Mouse (Mus musculus) brain, embryonic 14.5 days (tissue): ENCODE data around the gene 4833439L19Rik. TPM values are rescaled to one million over a fixed set of nuclear protein-coding genes. Genes with fewer than 3 reads are reported as not detected.

ENCODE experiments used
- DNase-seq: peaks from one replicate; pipeline ENCODE4 v3.0.0-alpha.2; 2011; ENCODE audit warnings: low read depth
- CTCF ChIP-seq: fragments of 200-500 bp; IDR thresholded peaks from 2 replicates; pipeline ENCODE4 v1.5.1; 2012; ENCODE audit warnings: inconsistent platforms, mild to moderate bottlenecking, moderate library complexity, borderline replicate concordance; ENCODE audit not compliant: insufficient read depth, insufficient read length; ENCODE audit errors: extremely low read depth
- POLR2A ChIP-seq: fragments of 200-500 bp; IDR thresholded peaks from 2 replicates; pipeline ENCODE4 v1.6.1; 2012; ENCODE audit warnings: mild to moderate bottlenecking, inconsistent platforms, borderline replicate concordance; ENCODE audit not compliant: poor library complexity, insufficient read depth, insufficient read length, severe bottlenecking; ENCODE audit errors: extremely low read depth
- polyA plus RNA-seq: library from polyadenylated mRNA; depleted of rRNA; stranded (reverse); fragments of >200 nt; gene quantifications from 2 replicates; pipeline ENCODE4 v1.2.3, GENCODE M21; 2012

Gene 4833439L19Rik
- polyA plus RNA-seq, 1 experiment, result 172 TPM

DNA sequence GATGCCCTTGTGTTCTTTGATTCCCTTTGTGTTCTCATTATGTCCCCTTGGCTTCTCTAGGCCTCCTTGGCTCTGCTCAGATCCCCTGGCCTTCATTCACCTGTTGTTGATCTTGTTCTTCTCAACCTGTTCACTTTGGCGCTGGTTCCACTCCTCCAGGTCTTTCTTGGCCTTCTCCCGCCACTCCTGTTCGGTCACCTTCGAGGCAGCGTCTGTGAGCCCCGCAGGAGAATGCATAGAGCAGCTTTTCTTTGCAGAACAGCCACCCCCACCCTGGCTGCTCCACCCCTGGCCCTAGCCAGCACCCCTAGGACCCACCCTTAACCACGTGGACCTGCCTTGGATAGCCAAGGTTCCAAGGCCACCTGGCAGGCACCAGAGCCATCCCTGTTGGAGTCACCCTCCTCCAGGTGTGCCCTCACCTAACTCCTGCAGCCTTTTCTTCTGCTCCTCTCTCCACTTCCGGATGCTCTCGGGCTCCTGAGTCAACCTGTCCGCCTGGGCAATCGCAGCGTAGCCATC is 33.4 kb upstream of the 4833439L19Rik start:
- TF ChIP-seq CTCF (no peak), POLR2A (no peak)
- DNase-seq, result no peak

DNA sequence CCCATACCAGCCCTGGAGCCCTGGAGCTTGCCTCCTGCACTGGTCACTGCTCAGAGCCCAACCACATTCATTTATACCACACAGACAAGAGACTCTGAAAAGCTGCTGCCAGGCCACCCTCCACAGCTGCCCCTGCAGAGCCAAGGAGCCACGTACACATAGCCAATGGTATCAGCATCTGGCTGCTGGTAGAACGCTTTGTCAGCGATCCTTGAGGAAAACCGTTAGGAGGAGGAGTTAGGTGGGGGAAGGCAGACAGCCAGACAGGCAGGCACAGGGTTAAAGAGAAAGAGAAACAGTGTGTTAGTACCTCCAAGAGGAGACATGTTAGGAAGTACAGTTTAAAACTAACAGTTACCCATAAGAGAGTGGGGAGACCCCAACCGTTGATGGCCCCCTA is 31.6 kb upstream of the 4833439L19Rik start:
- TF ChIP-seq CTCF (no peak), POLR2A (no peak)
- no peak for DNase-seq

DNA sequence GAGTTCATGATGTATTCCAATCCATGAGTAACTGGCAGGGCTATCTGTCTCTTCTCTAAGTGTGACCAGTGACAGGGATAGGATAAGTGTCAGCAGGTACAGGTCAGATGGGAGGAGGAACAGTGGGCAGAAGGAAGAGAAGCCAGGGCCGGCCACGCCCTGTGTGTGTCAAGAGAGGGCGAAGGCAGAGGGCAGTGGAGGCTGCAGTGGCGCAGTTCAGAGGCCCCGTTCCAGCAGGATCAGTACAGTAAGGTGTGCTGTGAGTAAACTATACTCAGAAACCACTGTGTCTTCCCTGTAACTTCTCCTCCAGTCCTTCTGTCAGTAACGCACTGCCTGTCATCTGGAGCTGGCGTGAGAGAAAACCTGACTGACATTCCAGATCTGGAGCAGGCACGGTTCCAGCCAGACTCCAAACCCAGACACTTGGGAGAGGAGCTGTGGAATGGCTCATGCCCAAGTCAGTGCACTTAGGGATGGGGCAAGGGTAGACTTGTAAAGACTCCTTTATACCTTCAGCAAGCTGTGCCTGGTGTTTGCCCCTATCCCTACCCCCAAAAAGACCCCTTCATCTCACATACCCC is 31.0 kb upstream of the 4833439L19Rik start:
- TF ChIP-seq CTCF (no peak), POLR2A (no peak)
- DNase-seq, result peak; percentile 23

DNA sequence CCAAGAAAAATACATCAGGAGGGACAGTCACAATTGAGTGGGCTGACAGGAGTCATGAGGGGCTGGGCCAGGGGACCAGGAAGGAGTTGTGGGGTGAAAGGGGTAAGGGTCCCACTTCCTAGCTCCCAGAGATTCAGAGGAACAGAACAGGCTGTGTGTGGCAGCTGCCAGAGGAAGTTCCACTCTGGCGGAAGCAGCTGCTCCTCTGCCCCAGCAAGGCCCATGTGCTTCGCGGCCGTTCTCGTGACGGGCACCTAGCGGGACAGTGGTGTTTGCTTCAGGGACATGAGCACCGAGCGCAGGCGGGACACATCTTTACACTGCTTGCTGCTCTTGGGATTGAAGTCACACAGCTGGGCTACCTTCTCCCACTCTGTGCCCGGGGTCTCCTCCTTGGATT is 28.4 kb upstream of the 4833439L19Rik start:
- peak; percentile 14 for DNase-seq
- TF ChIP-seq POLR2A (no peak), CTCF (no peak)

DNA sequence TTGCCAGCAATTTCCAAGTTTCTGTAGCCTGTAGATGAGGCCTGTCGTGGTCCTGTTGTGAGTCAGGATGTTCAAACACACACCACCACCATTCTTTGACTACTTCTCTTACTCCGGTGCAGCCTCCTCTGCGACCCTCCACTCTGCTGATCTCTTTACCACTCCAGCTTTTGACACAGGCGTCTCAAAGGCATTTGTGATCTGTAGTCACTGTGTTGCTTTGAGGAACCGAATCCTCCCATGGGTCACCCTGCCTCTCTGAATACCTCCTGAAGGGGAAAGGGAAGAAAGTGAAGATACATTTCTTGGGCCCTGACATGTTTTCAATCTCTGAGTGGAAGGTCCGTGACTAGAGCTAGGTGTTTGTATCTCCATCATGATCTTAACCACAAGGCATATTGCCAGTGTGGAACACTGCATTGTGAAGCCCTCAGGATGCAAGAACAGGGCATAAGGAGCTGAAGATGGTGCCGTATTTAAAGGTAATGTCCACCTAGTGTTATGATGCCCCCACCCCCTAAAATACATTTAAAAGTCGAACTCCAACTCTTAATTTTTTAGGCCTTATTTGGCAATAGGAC is 26.6 kb upstream of the 4833439L19Rik start:
- no peak for DNase-seq
- no peak for TF ChIP-seq POLR2A
- no peak for TF ChIP-seq CTCF

DNA sequence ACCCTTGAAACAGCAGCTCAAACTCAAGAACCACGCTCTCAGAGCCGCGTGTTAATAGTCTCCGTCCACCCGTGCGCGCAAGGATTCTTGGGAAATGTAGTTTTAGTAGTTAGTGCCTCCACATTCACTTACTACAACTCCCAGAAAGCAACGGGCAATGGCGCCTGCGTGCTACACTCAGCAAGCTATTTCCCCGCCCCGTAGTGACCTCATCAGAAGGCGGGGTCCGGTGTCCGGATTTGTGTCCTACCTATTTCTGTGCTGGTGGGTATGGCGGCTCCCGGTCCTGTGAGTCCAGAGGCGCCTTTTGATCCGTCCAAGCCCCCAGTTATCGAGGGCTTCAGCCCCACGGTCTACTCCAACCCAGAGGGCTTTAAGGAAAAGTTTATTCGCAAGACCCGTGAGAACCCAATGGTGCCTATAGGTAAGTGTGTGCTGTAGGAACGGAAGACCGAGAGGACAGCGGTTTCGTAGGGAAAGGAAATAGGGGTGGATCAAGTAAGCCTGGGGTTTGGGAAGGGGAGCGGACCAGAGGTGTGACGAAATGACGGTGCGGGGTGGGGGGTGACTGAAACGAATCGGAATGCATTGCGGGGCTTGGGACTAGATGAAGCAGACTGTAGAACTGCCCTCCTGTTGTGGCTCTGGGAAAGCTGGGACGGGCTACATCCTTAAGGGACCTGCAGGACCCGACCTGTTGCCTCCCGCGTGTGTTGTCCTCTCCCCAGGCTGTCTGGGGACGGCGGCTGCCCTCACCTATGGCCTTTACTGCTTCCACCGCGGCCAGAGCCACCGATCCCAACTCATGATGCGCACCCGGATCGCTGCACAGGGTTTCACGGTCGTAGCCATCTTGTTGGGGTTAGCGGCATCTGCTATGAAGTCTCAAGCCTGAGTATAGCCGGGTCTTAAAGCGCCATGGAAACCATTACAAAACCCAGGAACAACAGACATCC is 25.0 kb upstream of the 4833439L19Rik start, which contains the start of the genes Nop16 and Higd2a:
TSS of gene Nop16 (minus strand) at position 95 of the 956 bp plus-strand sequence.
TSS of gene Higd2a (plus strand) at position 212 of the 956 bp plus-strand sequence.
- peak; percentile 99 for DNase-seq
- TF ChIP-seq POLR2A, result peak; percentile 33; the same call in 1 of the 2 replicates
- TF ChIP-seq CTCF, result no peak

DNA sequence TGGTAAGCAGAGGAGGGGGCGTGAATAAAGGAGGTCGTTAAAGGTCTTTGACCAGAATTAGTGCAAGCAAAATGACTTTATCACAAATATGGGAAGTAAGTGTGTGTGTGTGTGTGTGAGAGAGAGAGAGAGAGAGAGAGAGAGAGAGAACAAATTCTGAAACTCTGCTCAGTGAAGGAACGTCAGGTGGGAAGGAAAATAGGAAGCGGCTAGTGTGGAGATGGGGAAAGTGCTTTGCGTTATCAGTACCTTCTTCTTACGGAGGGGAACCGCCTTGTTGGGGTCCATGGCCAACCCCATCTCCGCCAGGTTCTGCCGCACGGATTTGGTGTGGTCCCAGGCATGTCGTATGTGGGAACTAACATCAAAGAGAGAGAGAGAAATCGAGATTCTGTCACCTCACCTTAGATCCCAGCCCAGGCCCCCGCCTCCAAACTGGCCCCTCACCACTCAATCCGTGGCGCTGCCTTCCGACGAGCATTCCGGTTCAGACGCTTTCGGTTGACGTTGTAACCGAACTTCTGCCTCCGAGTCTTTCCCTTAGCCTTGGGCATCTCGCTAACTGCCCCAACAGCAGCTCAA is 24.3 kb upstream of the 4833439L19Rik start:
- TF ChIP-seq POLR2A (no peak), CTCF (no peak)
- DNase-seq, result no peak

- DNase-seq, result no peak
- TF ChIP-seq CTCF (no peak), POLR2A (no peak)
Observed at GRCm38 (mm10) chr13:54585831-54586230, 20.6 kb upstream of the 4833439L19Rik start.

DNA sequence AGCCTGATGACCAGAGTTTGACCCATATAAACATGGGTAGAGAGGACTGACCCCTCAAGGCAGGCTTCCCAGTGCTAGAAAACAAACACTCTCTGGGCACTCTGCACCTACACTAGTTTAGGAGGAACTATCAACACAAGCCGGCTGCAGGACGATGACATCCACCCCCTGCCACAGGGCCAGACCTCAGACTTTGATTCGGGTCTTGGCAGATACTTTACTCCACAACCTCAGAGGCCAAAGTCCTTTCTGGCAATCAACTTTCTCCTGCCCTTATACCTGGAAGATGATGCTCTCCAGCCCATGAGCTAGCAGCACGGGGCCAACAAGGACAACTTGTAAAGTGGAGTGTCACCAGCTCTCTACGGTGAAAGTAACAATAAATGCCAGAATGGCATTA is 17.6 kb upstream of the 4833439L19Rik start:
- no peak for DNase-seq
- TF ChIP-seq POLR2A (no peak), CTCF (no peak)

DNA sequence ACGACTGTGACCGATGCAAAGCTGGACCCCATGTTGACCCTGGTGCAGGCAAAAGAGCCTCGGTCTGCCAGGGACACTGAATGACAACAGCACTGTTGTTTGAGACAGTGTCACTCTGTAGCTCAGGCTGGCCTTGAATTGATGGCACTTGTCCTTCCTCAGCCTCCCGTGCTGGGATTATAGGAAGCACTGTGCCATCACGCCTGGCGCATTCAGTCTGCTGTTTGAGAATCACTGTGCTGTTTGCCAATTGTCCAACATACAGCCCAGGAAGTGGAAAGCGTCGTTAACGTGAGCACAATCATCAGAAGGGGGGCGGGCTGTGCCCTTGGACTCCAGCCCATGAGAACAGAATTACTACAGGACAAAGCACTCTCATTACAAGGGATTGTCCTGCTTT is 16.9 kb upstream of the 4833439L19Rik start:
- DNase-seq, result peak; percentile 59
- TF ChIP-seq CTCF, result no peak
- TF ChIP-seq POLR2A, result no peak

DNA sequence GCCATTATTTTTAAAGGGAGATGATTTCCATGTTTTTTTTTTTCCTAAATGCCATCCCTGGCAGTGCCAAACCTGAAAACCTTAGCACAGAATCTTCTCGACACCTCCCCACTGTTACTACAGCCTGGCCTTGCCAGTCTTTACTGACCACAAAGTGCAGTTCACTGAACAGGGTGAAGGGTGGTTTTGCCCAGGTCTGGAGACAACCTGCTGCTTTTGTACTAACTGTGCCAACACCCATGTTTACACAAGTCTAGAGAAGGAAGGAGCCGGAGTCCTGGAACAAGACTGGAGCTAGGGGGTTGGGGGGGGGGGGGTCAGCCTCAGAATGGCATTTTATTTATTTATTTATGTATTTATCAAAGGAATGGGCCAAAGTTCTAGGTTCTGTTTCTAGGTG is 16.1 kb upstream of the 4833439L19Rik start:
- TF ChIP-seq CTCF (no peak), POLR2A (no peak)

More for the DNA sequence above, 16.1 kb upstream of the 4833439L19Rik start:
- no peak for DNase-seq
